Mouse (Mus musculus) bone marrow, adult 2 months (tissue): ENCODE measurements at regions not wholly inside any gene's neighbourhood (a gene's known extent, or its start where the extent isn't known, plus 50 kb on each side); places are given as distances from the start of the nearest gene placed in this dataset.

Experiments
- CTCF ChIP-seq: fragments of 200-500 bp; IDR thresholded peaks from 2 replicates; pipeline ENCODE4 v1.5.1; 2011; ENCODE audit warnings: low read length, control low read depth; ENCODE audit not compliant: control insufficient read depth, insufficient read depth
- POLR2A ChIP-seq: fragments of 200-500 bp; IDR thresholded peaks from 2 replicates; pipeline ENCODE4 v1.6.1; 2011; ENCODE audit warnings: low read depth, mild to moderate bottlenecking, control low read depth, low read length, borderline replicate concordance; ENCODE audit not compliant: control insufficient read depth

DNA sequence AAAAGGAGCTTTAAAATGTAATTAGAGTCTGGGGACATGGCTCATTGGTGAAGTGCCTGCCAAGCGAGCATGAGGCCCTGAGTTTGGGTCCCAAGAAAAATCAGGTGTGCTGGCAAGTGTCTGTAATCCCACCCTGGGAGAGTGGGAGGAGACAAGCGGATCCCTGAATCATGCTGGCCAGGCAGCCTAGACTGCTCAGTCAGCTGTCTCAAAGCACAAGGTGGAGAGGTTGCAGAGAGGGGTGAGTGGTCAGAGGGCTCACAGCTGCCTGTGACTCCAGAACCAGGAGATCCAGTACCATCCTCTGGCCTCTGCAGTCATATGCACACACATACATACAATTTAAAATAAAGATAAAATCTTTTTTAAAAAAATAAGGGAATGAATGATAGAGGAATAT lies 97.7 kb downstream of the Nptx2 start:
- TF ChIP-seq CTCF: no peak
- no peak for TF ChIP-seq POLR2A
